Mouse (Mus musculus): ENCODE measurements around the gene Hint1. TPM values are rescaled to one million over a fixed set of nuclear protein-coding genes. Genes with fewer than 3 reads are reported as not detected.

The Hint1 gene
- total and polyA plus RNA-seq, 3 experiments: 854 to 1,228 (median 1,034) TPM

DNA sequence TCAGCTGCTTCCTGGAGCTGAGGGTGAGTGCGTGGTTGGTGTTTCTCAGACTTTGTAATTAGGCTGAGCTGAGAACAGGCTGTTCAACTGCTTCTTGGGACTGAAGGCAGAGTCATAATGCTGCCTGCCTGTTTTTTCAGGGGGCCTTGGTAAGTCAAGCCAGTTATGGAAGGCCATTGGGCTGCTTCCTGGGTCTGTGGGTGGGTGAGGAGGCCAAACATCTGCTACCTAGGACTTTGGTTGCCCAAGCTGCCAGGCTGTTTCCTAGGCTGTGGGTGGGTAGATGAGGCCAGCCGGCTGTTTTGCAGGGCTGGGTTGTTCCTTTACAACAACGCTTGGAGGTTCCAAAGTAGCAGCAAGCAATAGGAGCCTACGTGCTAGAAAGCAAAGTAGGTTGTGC, 32.4 kb upstream of the Hint1 start:
- H3K9ac ChIP-seq (ENCODE audit: insufficient read depth, low read depth): no peak overlapping the region
- no peak overlapping the region for H3K27ac ChIP-seq (ENCODE audit: insufficient read depth, low read depth)
- in situ Hi-C loops (cut with MboI; ENCODE audit: low pct_ligation_motif_present, low pct_unique_long_range_greater_than_20kb, low sequenced_read_pairs): no loop called here
- TF ChIP-seq RCOR1 (conservative IDR thresholded peaks at IDR 0.05; ENCODE audit: low read depth, low read length) (no peak), SIN3A (IDR thresholded peaks at IDR 0.05; ENCODE audit: low read length) (no peak), ZNF384 (IDR thresholded peaks at IDR 0.05; ENCODE audit: low read depth, low read length) (no peak), MAFK (IDR thresholded peaks at IDR 0.05; ENCODE audit: insufficient replicate concordance, low read length) (no peak), SMC3 (IDR thresholded peaks at IDR 0.05; ENCODE audit: low read depth, low read length) (no peak), MXI1 (IDR thresholded peaks at IDR 0.05; ENCODE audit: low read depth, low read length) (no peak), E2F4 (IDR thresholded peaks at IDR 0.05; ENCODE audit: insufficient replicate concordance, low read depth, low read length) (no peak), MAX (IDR thresholded peaks at IDR 0.05; ENCODE audit: low read length) (no peak), BHLHE40 (IDR thresholded peaks at IDR 0.05; ENCODE audit: low read depth, low read length) (no peak), JUND (conservative IDR thresholded peaks at IDR 0.05; ENCODE audit: low read depth, low read length) (no peak)
- H3K4me3 ChIP-seq (replicated peaks in 1 of 3; ENCODE audit: low read depth in 2 of 3, low read length in 2 of 3, poor library complexity in 1 of 3): no peak overlapping the region
- dilution Hi-C loops (cut with MboI; ENCODE audit: extremely low pct_ligation_motif_present, extremely low pct_unique_long_range_greater_than_20kb, low sequenced_read_pairs): no loop called here
- peaks cover 5 to 7% of the 10 kb centered on the region in 2 experiments; a peak in 2 of 4 replicates for H3K4me1 ChIP-seq (ENCODE audit: control insufficient read depth in 1 of 2, insufficient read depth in 2 of 2)
- DNase-seq (ENCODE audit: extremely low read depth): no peak
- H3K4me2 ChIP-seq (ENCODE audit: insufficient read depth, low read depth, poor library complexity, severe bottlenecking): no peak overlapping the region
- H3K27me3 ChIP-seq (replicated peaks): no peaks in the 10 kb centered on the region
- H3K9me3 ChIP-seq (replicated peaks; ENCODE audit: low read length): no peaks in the 10 kb centered on the region
- peaks cover 0 to 1% of the 10 kb centered on the region in 2 experiments for H3K36me3 ChIP-seq (replicated peaks in 1 of 2; ENCODE audit: control insufficient read depth in 1 of 2, insufficient read depth in 1 of 2, low read length in 1 of 2)
- H3K79me2 ChIP-seq (replicated peaks; ENCODE audit: control insufficient read depth, extremely low read depth, insufficient read depth, poor library complexity, severe bottlenecking): no peaks in the 10 kb centered on the region

DNA sequence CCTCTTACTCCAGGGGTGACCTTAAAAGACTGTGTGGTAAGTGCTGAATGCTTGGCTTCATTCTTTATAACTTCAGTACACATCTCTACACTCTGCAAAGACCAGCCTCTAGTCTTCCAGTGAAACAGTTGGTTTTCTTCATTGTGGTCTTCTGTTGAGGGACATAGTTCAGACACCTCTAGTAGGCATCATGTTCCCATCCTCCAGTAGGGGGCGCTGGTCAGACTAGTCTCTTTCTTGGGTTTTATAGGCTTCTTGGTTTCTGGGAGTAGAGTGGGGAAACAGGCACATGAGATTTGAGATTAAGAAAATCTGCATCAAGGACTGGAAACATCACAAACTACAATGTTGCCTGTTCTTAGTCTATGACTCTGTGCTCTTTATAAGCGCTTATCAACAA, 31.6 kb upstream of the Hint1 start:
- Histone ChIP-seq H3K4me2 (ENCODE audit: insufficient read depth, low read depth, poor library complexity, severe bottlenecking) (no peak overlapping the region), H3K4me3 (replicated peaks in 1 of 3; ENCODE audit: low read depth in 2 of 3, low read length in 2 of 3, poor library complexity in 1 of 3) (no peak overlapping the region), H3K9ac (ENCODE audit: insufficient read depth, low read depth) (no peak overlapping the region), H3K36me3 (replicated peaks in 1 of 2; ENCODE audit: control insufficient read depth in 1 of 2, insufficient read depth in 1 of 2, low read length in 1 of 2) (peaks cover 0 to 5% of the 10 kb centered on the region in 2 experiments), H3K4me1 (ENCODE audit: control insufficient read depth in 1 of 2, insufficient read depth in 2 of 2) (peaks cover 5 to 7% of the 10 kb centered on the region in 2 experiments; a peak in 2 of 4 replicates), H3K9me3 (replicated peaks; ENCODE audit: low read length) (peaks cover under 1% of the 10 kb centered on the region), H3K79me2 (replicated peaks; ENCODE audit: control insufficient read depth, extremely low read depth, insufficient read depth, poor library complexity, severe bottlenecking) (no peaks in the 10 kb centered on the region), H3K27me3 (replicated peaks) (no peaks in the 10 kb centered on the region), H3K27ac (ENCODE audit: insufficient read depth, low read depth) (no peak overlapping the region)
- no peak for DNase-seq (ENCODE audit: extremely low read depth)
- dilution Hi-C loops (cut with MboI; ENCODE audit: extremely low pct_ligation_motif_present, extremely low pct_unique_long_range_greater_than_20kb, low sequenced_read_pairs): no loop called here
- no peak for TF ChIP-seq SIN3A (IDR thresholded peaks at IDR 0.05; ENCODE audit: low read length)
- TF ChIP-seq TCF12 (IDR thresholded peaks at IDR 0.05; ENCODE audit: low read depth, low read length): no peak
- no peak for TF ChIP-seq MAFK (IDR thresholded peaks at IDR 0.05; ENCODE audit: insufficient replicate concordance, low read length)
- no peak for TF ChIP-seq USF1 (IDR thresholded peaks at IDR 0.05; ENCODE audit: low read depth, low read length)
- TF ChIP-seq ELF1 (IDR thresholded peaks at IDR 0.05; ENCODE audit: low read depth, low read length): no peak
- in situ Hi-C loops (cut with MboI; ENCODE audit: low pct_ligation_motif_present, low pct_unique_long_range_greater_than_20kb, low sequenced_read_pairs): no loop called here

DNA sequence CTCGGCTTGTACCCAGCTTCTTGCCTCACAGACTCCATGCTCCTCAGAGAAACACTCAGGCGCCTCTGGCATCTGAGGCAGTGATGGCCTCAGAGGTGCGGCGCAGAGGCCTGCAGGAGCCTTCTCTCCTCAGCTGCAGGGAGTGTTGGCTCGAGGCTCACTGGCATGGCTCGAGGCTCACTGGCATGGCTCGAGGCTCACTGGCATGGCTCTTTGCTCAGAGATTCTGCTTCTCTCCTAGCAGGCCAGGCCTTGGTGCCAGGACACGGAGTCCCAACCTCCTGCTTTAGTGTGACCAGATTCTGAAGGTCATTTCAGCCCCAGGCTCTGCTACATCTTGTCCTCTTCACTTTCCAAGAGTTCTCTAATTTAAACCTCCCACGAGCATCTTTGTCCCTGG, 30.1 kb upstream of the Hint1 start:
- Histone ChIP-seq H3K4me1 (ENCODE audit: control insufficient read depth in 1 of 2, insufficient read depth in 2 of 2) (peaks cover 5 to 7% of the 10 kb centered on the region in 2 experiments; a peak in 2 of 4 replicates), H3K9ac (ENCODE audit: insufficient read depth, low read depth) (no peak overlapping the region), H3K4me2 (ENCODE audit: insufficient read depth, low read depth, poor library complexity, severe bottlenecking) (no peak overlapping the region), H3K36me3 (replicated peaks in 1 of 2; ENCODE audit: control insufficient read depth in 1 of 2, insufficient read depth in 1 of 2, low read length in 1 of 2) (peaks cover 5 to 19% of the 10 kb centered on the region in 2 experiments), H3K9me3 (replicated peaks; ENCODE audit: low read length) (peaks cover 6% of the 10 kb centered on the region), H3K79me2 (replicated peaks; ENCODE audit: control insufficient read depth, extremely low read depth, insufficient read depth, poor library complexity, severe bottlenecking) (no peaks in the 10 kb centered on the region), H3K27me3 (replicated peaks) (no peaks in the 10 kb centered on the region), H3K27ac (ENCODE audit: insufficient read depth, low read depth) (no peak overlapping the region), H3K4me3 (replicated peaks in 1 of 3; ENCODE audit: low read depth in 2 of 3, low read length in 2 of 3, poor library complexity in 1 of 3) (no peak overlapping the region)
- dilution Hi-C loops (cut with MboI; ENCODE audit: extremely low pct_ligation_motif_present, extremely low pct_unique_long_range_greater_than_20kb, low sequenced_read_pairs): no loop called here
- in situ Hi-C loops (cut with MboI; ENCODE audit: low pct_ligation_motif_present, low pct_unique_long_range_greater_than_20kb, low sequenced_read_pairs): no loop called here
- TF ChIP-seq PAX5 (IDR thresholded peaks at IDR 0.05; ENCODE audit: low read length) (no peak), HCFC1 (IDR thresholded peaks at IDR 0.05; ENCODE audit: low read depth, low read length) (no peak), JUND (conservative IDR thresholded peaks at IDR 0.05; ENCODE audit: low read depth, low read length) (no peak), MYC (IDR thresholded peaks at IDR 0.05; ENCODE audit: low read depth, low read length) (no peak), NELFE (IDR thresholded peaks at IDR 0.05; ENCODE audit: low read depth, low read length) (no peak), ZMIZ1 (IDR thresholded peaks at IDR 0.05; ENCODE audit: low read depth, low read length) (no peak), JUN (IDR thresholded peaks at IDR 0.05; ENCODE audit: insufficient read depth, low read depth, low read length) (no peak), TCF12 (IDR thresholded peaks at IDR 0.05; ENCODE audit: low read depth, low read length) (no peak), ELF1 (IDR thresholded peaks at IDR 0.05; ENCODE audit: low read depth, low read length) (no peak), POLR2A (IDR thresholded peaks at IDR 0.05; ENCODE audit: low read depth, low read length) (no peak), GABPA (IDR thresholded peaks at IDR 0.05; ENCODE audit: insufficient replicate concordance, low read depth, low read length) (no peak), BHLHE40 (IDR thresholded peaks at IDR 0.05; ENCODE audit: low read depth, low read length) (no peak), RAD21 (IDR thresholded peaks at IDR 0.05; ENCODE audit: low read depth, low read length) (no peak), CHD1 (IDR thresholded peaks at IDR 0.05; ENCODE audit: low read depth, low read length) (no peak), NRF1 (IDR thresholded peaks at IDR 0.05; ENCODE audit: low read depth, low read length) (no peak), CTCF (conservative IDR thresholded peaks at IDR 0.05 in 1 of 2, IDR thresholded peaks at IDR 0.05 in 1 of 2; ENCODE audit: low read depth in 2 of 2, low read length in 2 of 2) (no peak), USF2 (conservative IDR thresholded peaks at IDR 0.05; ENCODE audit: low read depth, low read length) (no peak), UBTF (IDR thresholded peaks at IDR 0.05; ENCODE audit: low read depth, low read length) (no peak)
- DNase-seq (ENCODE audit: extremely low read depth): no peak

Measured in CH12.LX (cell line).